Mouse (Mus musculus) CD8-positive naive resting alpha-beta T cell, adult 2 months (primary cell): ENCODE measurements around the gene Hs3st3b1.

ENCODE experiments used
- DNase-seq, 2 experiments: peaks; one replicate each; pipeline ENCODE4 v3.0.0; 2022; ENCODE audit warnings: low read depth in 2 of 2, low spot score in 2 of 2

Hs3st3b1 gene

DNA sequence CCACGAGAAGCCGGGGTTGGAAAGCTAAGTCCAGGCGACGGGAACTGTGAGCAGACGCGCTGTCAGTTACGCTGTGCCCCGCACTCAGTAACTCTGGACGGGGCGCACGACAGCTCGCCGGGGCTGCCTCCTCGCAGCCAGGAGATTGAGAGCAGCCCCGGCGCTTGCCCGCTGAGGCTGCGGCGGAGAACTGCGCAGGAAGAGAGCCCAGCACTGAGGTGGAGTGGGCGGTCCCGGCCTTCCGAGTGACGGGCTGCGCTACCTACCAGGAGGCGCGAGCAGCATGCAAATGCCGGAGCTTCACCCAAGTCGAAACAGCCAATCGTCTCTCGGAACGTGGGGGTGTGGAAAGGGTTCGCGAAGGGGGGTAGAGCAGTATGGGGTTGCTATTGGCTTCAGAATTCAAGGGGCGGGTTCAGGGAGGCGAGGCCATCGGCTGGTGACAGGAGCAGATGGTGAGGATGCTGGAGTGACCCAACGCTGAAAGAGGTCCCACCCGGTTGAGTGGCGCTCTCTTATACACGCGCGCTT lies at the start of gene Hs3st3b1:
TSS of gene Hs3st3b1 (minus strand) at position 200 of the 531 bp plus-strand sequence.
- DNase-seq = peak; percentile 94

DNA sequence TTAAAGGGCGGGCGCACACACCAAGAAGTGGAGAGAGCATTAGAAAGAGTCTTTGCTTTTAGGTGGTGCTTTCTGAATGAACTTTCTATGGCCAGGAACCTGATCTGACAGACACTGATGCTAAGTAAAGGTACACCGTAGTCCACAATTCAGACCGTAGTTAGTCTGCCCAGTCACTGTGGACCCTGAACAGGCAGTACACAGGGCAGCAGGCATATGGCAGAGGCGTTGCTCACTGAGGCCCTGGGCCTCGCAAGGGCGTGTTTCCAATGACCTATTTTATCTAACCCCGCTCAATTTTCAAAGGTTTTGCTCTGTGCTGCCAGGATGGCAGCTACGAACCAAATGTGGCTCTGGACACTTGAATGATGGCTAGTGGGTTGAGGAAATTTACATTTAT lies 49.4 kb upstream of the Hs3st3b1 start:
- DNase-seq = no peak

DNA sequence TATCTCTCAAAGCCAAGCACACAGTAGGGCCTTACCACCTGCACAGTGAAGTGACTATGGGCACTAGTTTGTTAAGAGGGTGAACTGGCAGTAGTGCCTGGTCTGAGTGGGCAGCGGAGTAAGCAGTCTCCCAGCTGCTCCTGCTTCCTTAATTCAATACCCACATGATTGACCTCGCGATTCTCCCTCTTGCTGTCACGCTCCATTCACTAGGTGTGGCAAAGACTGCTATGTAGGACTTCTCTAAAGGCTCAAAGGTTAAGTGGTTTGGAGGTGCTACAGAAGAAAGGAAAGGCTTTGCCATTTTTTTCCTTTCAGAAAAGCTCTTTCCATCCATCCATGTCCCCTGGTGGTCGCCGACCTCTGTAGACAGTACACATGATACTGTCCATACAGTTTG lies 48.7 kb upstream of the Hs3st3b1 start:
- no peak for DNase-seq

DNA sequence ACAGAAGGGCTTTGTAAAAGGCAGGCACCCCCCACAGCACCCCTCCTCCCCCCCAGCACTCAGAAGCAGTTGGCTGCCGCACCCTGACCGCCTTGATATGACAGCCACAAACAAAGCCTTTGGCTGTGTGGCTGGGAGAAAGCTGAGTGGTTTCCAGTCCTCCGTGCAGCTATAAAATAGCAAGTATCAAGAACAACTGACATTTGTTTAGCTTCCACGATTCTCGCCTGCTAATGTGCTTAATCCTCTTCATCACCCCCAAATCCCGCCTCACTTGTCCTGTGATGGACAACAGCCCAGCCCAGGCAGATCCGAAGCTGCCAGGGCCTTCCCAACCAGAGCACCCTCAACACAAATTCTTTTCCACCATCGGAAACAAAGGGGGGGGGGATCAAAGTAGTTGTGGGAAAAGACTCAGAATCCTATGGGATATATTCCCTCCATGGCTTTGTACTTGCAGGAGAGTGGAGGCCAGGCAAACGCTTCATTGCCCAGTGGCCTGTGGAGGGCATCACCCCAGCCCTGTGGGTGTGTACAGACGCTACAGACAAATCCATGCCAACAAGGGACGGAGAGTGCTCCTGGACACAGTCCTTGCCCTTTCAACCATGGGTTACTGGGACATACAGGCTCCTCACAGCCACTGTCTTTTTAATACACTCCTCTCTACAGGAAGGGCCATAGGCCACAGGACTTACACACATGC lies 47.3 kb upstream of the Hs3st3b1 start:
- no peak for DNase-seq

DNA sequence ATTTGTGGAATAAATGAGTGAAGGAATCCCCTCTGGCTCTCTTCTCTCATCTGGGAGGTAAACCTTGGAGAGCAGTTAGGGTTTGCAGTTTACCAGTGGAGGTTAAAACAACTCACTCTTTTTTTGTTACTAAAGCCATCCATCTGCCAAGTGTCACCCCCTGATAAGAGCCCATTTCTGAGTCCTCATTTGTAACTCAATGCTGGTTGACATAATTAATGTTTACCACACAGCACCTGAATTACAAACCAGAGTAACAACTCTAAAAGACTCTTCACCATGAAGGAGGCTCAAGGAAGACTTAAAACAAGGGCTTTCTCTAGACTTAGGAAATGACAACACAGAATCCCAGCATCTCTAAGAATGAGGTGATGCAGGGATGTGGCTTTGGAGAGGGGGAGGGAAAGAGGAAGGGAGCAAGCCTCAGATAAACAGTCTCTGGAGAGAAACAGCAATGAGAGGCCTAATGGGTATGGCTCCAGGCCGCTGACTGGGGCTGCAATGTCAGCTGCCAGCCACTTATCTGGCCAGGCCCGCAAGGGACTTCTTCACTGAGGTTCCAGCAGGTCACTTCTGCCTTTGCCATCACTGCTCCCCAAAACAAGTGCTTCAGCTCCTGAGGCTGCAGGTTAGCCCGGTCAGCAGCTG lies 46.4 kb upstream of the Hs3st3b1 start:
- no peak for DNase-seq

DNA sequence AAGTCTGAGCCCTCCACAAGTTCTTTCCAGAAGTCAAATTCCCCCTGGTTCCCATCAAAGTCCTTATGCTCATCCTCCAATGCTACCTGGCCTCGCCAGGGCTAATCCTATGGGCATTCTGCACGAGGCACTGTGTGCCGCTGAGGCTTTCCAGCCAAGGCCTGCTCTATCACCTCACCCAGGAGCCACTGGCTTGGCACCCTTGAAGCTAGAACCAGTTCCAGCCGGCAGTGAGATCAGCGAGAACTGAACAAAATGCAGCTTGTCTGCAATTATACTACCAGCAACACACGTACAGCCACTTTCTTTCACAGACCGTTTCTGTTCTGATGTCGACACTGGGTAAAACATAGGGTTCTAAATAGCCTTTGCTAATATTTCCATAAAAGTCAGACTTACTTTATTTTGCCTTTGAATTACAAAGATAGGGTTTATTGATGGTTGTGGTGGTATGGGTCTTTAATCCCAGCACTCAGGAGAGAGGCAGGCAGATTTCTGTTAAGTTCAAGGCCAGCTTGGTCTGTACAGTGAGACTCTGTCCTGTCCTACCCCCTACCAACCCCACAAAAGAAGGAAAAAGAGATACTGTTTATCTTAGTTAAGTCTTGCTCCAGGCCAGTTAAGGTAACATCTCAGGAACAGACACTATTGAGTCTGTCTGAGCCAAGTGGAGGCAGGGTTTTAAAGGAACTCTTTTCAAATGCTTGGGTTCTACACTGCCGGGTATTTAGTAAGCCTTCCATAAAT lies 45.7 kb upstream of the Hs3st3b1 start:
- DNase-seq = no peak

DNA sequence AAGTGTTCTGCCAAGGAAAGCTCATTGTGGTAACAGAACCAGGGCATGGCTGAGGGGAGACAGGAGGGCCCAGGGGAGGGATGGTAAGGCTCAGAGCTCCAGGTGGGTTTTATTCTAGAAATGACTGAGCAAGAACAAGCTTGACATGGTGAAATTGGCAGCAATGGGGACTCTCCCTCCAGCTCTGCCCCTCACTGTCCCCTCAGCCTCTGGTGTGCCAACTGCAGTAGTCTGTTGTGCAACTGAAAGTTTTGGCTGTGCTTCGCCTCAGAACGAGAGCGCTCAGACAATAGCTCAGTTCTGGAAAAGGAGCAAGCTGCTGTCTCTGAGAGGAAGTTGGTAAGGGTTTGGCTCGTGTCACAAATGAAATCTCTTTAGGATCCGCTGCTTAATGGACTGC lies 43.3 kb upstream of the Hs3st3b1 start:
- DNase-seq = no peak

DNA sequence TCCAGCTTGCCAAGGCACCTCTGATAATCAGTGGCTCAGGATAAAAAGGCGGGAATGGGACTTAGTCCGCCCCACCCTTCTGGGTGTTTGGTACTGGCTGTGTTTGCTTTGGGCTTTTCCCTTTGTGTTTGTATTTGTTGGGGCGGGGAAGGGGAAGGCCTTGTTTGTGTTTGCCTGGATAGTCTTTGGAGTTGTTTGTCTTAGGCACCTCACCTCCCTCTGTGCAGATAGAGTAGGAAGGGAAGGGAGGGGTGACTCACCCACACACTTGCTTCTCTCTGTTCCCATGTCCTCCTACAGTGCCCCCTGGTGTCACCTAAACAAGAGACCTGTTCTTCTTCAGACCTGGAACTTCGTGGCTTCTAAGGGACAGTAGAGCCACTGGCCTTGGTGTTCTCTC lies 35.1 kb upstream of the Hs3st3b1 start:
- peak; percentile 21 to 41 for DNase-seq

DNA sequence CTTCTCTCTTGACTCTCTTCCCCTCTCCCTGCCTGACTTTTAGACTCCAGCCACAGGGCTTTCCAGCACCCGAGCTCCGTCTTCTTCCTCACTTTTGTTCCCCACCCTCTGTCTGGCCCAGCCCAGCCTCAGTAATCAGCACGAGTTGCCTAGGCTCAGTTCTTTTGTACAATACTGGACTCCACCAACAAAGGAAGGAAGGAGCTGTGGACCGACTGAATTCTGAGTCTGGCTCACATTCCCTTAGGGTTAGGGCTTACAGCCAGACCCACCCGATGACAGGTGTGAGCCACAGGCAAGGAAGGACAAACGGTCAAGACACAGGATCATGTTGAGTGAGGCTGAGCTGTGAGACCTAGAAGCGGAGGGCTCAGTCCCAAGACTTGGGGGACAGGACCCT lies 34.7 kb upstream of the Hs3st3b1 start:
- no peak for DNase-seq

DNA sequence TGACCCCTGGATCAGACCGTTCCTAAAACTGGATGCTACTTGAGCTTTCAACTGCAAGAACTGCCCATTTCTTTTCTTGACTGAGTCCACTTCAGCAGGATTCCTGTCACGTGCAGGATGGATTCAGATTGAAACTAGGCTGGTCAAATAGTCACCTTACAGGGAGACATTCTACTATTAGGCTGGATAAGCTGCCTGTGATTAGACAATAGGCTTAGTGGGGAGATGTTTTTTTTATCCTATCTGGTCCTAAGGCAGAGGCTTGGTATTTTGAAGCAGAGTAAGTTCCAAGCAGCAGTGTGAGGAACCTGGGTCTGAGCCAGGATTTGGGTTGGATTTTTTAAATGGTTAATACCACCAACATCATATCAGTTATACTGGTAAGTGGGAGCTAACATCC lies 31.8 kb upstream of the Hs3st3b1 start:
- DNase-seq = no peak

DNA sequence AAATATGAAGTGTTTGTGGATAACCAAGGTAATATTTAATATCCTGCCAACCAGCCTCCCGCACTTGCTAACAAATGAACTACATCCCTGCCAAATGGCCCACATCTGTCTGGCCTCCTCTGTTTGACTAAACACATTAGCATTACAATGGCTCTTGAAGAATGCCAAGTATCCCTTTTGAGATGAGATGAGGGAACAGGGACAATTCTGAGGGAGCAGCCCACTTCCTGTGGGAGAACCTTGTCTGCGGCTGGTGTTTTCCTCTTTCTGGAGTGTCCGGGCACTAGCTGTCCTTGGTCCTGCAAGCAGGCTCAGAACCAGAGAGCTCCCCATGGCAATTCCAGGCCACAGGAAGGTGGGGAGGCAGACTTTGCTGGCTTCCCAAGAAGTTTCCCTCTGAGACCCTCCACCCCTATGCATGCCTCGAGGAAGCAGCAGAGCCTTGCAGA lies 30.7 kb upstream of the Hs3st3b1 start:
- DNase-seq = no peak

DNA sequence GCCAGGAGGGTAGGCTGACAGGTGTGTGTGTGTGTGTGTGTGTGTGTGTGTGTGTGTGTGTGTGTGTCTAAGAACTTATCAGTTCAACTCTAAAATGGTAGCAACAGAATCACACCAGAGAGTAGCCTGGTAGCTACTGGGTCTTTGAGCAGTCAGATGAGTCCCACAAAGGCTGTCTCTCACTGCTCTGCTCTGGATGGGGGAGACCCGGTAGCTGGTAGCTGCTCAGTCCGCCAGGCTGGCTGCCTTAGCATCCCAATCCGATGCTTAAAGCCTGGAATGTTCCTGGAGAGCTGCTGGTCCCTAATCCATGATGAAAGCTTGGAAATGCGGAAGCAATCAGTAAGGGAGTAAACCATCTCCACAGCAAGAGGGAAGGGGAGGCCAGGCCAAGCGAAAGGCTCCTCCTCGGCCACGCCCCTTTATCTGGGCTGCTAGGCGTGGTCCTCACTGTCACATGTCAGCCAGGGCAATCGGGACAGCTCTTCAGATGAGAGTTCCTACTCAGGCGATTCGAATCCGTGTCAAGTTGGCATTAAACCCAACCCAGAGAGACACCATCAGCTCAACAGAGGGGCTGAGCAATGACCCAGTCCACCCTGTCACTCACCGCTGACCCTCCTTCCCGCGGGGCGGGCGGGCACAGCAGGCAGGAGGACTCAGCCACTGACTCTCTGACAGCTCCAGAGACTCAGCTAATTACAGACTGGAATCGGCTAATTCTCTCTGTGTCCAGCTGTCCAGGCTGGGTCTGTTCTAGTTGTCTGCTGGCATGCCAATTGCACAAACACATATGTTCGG lies 29.9 kb upstream of the Hs3st3b1 start:
- no peak for DNase-seq

DNA sequence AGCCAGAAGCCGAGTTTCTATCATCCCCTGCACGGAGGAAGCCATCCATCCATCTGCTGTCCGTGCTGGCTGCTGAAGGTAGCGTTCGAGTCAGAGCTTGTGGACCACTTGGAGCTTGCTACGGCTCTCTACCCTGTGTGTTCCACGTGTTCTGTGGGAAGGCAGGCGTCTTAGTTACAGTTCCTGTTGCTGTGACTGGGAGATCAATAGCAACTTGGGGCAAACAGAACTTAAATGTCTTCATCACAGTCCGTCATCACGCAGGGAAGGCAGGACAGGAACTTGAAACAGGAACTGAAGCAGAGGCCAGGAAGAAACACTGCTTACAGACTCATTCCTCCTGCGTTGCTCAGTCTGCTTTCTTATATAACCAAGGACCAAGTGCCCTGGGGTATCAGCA lies 26.3 kb upstream of the Hs3st3b1 start:
- no peak for DNase-seq

DNA sequence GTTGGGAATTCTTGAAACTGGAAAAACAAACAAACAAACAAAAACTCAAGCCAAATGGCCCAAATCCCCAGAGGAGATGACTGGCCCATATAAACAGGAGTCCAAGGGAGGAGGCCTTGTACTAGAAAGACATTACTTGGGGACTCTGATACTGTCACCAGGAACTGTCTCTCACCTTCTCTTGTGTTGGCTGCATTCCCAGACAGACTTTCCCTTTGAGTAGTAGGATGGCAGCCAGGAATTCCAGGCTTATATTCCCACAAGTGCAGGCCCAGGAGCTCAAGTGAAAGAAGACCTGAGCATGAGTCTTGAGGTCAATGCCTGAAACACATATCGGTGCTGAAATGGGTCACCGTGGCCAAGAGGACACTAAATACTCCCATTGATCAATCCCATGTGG lies 24.9 kb upstream of the Hs3st3b1 start:
- DNase-seq = no peak

DNA sequence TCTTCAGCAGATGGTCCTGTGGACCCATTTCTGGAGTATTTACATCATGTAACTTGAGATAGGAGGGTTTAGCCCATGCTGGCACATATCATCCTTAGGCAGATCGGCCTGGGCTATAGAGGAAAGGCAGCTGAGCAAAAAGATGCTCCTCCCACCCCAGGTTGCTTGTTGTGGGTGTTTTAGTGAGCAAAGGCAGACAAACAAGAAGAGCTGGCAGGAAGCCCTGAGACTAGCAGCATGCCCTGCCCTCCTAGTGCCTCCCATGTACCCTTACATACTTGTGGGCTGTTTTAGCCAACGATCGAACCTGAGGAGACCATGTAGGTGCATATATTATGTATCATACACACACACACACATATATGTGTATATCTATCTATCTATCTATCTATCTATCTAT lies 21.9 kb upstream of the Hs3st3b1 start:
- DNase-seq = no peak

DNA sequence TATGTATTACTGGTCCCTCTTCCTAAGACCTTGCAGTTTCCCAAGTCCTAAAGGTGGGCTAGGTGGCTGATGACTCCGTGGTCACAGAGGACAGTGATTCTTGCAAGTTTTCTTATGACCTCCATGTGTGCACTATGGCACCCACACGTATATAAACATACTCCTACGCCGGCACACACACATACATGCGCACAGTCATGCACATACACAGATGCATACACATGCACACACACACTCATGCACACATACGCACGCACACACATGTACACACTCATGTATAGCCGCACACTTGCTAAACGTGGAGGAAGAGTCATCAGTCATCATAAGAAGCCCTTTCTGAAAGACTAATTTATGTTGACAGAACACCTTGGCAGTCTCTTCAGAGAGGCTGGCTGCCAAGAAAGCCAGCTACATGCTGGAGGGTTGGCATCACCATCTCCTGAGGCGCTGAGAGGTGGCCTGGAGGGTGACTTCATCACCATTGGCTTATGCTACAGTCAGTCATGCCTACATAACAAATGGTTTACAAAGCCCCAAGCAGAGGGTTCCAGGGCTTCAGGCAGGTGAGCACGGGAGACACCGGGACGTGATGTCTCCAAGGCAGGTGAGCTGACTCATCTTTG lies 21.3 kb upstream of the Hs3st3b1 start:
- no peak for DNase-seq

DNA sequence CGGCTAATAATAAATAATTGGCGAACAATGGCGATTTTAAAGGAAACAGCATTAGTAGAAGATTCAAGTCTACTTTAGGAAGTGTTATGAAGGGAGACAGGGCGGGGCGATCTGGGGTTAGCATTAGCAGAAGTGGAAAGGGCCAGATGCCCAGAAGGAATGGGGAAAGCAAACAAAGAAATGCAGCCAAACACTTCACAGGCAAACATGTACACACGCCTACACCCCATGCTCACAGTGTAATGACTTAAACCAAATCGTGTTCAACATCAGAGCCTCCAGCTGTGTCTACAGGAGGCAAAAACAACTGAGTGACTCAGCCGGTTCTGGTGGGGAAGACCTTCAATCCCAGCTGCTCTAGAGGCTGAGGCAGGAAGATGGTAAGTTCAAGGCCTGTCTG lies 20.1 kb upstream of the Hs3st3b1 start:
- no peak for DNase-seq

DNA sequence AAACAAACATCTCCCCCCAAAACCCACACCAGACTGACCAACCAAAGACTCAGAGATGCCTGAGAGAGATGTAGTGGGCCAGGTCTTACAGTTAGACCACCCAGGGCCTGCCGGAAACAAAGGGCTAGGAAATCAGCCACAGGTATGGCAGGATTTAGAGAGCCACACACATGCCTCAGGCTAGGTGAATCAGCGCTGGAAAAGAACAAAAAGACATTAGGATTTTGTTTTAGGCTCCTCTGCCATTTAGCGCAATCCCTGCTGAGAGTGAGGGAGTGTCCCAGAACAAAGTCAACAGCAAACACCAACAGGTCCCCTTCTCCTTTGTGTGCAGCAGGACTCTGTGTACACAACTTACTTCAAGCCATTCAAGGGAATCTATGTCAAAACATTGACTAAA lies 14.6 kb upstream of the Hs3st3b1 start:
- DNase-seq = no peak

DNA sequence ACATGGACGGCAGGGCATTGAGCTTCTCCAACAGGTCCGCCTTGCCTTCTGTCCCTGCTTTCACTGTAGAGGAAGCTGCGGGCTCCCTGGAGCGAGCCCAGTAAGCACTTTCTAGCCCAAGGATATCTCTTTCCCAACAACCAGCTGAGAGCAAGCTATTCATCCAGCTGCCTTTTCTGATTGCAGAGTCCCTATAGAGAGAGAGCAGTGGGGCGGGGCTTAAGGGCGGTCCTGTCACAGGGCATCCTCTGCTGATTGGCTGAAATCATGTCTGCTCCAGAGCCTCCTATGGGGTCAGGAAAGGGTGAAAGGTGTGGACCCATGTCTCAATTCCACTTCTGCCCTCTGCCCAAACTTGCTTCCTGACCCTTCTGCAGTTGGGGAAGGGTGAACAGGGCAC lies 4.8 kb upstream of the Hs3st3b1 start:
- DNase-seq = no peak

DNA sequence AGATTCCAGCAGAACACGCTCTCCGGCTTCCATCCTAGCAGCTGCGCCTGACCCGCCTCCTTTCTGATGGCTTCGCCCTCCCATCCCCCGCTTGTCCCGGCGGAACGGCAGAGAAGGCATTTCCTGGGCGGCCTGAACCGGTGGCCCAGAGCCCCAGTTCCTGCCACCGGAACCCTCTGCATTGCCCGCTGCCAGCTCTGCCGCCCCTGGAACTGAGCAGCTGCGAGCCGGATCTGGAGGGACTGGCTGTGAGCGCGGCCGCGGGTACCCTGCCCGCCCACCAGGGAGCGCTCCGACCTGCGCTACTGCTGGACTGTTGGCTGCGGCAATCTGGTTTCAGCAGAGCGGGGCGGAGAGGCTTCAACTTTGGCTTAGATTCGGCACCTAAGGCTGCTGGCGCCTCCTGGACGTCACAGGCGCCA lies 3.1 kb upstream of the Hs3st3b1 start:
- peak; percentile 86 to 89 for DNase-seq
